Mouse (Mus musculus): ENCODE results near the gene Tceal7.
"Not testable (repeated sequence)": the region's sequence is repeated elsewhere in the genome, so short reads cannot be mapped to it uniquely, and the experiment has no call there.

The Tceal7 gene

DNA sequence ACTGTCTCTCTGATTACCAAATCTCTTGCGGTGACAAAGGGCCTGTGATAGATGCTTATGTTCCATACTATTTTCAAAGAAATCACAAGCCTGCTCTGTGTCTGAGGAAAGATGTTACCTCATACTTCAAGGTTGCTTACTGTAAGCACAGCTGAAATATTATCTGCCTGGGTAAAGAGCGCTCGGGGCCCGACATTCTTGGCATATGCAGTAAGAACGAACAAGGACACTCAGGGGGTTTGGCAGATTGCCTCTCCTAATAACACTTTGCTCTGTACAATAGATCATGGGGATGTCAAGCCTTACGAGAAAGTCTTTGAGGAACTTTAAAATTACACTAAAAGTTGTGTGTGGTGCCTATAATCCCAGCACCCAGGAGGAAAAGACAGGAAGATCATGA is 34.2 kb downstream of the Tceal7 start:
- peak; percentile 42 for DNase-seq (ENCODE audit: low spot score)

DNA sequence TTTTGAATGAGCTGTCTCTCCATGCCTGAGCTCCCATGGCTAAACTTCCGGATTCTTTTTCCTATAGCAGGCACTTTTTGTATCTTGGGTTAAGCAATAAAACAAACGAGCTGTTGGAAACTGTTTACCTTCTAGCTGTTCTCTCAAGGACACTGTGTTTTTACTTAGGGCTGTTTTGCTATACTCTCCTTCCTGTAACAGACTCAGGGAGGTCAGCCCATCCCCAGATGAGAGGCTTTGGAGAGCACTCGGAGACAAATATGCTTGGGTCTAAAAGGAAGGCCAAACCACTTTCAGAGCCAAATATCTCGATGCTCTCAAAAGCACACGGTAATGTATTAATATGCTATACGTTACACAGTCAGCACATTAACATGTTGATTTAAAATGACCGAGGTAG is 35.1 kb downstream of the Tceal7 start:
- DNase-seq (ENCODE audit: low spot score): peak; percentile 51

DNA sequence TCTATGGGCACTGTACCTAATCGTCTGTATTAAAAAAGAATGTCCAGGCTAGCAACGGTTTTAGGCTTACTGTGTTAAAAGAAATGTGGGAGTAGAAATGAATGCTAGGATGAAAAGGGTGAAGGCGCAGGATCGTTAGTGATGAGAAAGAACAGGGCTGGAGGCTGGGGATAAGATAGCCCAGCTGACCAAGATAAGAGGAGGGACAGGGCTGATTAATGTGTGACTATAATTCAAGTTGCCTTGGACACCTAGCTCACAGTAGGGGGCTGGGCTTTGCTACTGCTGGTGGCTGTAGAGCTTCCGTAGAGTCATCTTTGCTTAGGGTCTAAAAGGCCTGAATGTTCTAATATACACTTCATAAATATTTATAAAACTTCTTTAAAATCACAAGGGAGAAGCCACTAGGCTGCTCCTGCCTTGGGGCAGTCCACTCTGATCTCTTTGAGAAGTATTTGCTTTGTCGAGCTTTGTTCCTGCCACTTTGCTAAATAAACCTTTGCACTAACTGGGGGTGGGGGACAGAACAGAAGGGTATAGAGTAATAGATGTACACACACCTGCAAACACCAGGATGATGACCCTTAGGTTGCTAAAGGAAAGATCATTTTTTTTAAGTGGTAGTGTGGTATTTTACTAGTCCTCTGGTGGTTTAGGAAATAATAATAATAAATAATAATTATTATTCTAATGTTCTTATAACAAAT is 37.6 kb downstream of the Tceal7 start:
- no peak for DNase-seq (ENCODE audit: low spot score)

DNA sequence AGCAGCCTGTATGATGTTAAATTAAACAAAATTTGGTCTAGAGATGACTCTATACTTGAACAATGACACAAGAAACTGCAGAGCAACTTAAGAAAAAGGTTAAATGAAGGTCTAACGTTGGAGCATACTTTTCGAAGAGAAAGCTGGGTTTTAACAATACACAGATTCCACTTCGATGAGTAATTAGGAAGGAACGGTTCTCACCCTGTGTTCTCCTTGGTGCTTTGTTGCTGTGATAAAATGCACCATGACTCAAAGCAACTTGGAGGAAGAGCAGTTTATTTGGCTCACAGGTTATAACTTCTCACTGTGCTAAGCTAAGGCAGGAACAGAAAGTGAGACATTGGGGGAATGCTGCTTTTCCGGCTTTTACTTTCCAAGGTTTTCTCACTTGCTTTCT is 53.1 kb downstream of the Tceal7 start:
- no peak for DNase-seq (ENCODE audit: low spot score)

DNA sequence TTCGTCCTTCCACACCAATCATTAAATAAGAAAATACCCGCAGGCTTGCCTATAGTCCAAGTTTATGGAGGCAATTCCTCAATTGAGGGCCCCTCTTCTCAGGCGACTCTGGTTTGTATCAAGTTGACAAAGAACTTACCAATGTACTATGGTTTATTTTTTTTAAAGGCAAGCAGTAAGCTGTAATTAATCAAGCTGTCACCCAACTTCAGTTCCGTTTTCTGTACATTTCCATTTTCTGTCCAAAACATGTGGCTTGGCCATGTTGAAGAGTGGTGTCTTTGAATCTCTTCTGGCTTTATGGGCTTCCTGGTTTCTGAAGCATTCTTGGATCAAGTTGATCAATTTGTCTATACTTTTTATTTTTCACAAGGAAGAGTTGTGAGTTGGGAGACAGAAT is 53.6 kb downstream of the Tceal7 start:
- DNase-seq (ENCODE audit: low spot score): no peak

DNA sequence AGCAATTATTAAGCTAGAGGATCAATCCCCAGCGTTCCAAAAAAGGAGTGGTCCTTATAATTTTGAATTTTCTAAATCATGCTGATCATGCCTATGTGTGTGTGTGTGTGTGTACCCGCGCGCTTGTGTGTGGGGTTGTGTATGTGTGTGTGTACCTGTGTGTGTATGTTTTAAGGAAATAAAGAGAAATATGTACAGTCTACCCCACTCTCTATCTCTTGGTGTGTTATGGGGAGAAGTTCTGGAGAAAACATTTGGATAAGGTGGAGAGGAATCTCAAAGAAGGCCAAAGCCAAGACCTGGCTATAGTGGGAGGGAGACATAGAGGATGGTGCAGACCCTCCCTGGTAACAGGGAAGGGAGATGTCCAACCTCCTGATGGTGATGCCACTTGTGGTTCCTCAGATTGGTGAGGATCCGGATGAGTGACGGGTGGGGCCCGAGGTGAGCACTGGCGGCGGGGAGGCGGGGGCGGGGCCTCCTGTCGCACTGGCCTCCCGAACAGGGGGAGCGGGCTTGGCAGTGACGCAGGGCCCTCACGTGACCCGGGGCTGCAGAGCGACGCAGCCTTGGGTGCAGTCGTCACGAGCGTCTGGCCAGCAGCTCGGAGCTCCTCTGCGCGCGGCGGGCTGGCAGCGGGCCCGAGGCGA is 55.3 kb downstream of the Tceal7 start, which contains the start of gene Bex3:
Bex3 (plus strand) TSS at position 511 of the 650 bp plus-strand sequence.
- DNase-seq (ENCODE audit: low spot score): peak; percentile 51

DNA sequence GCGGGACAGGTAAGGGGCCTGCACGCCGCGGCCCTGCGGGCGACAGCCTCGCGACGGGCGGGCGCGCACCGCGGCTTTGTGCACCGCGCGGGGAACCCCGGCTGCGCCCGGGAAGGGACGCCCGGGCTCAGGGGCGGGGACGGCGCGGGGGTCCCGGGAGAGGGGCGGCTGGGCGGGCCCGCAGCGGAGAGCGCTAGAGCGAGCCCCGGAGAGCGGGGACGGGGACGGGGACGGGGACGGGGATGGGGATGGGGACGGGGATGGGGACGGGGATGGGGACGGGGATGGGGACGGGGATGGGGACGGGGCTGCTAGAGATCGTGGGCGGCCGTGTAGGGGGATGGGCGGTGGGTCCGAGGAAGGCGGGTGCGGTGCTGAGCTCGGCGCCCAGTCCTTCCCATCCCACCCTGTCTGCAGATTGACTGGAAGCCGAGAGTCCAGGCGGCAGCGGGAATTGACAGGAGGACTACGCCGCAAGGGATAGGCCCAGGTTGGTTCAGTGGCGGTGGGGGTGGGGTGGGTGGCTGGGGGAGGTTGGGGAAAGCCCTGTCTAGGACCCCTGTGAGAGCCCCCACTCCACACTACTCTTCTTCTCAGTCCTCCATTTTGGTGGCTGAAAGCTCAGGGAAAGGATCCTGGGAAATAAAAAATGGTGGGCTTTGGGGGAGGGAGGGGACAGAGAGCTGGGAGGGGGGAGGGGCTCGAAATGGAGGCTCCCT is 56.0 kb downstream of the Tceal7 start:
- DNase-seq (ENCODE audit: low spot score): not testable (repeated sequence)

DNA sequence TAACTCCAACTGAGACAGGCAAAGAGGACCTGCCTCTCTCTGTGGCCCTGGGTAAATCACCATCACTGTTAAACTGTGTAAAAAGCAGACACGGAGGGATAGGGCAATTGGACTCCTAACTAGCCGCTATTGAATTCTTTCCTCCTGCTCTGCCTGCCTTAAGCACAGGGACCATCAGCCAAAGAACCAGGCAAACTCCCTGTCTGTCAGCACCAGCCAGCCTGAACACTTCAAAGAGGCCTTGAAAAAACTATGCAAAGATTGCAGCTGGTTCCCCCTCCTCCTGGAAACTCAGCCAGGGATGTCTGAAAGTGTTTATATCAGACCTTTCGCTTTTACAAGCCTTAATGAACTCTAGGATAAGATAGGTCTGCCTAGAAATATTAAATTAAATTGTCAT is 60.0 kb downstream of the Tceal7 start:
- no peak for DNase-seq (ENCODE audit: low spot score)

DNA sequence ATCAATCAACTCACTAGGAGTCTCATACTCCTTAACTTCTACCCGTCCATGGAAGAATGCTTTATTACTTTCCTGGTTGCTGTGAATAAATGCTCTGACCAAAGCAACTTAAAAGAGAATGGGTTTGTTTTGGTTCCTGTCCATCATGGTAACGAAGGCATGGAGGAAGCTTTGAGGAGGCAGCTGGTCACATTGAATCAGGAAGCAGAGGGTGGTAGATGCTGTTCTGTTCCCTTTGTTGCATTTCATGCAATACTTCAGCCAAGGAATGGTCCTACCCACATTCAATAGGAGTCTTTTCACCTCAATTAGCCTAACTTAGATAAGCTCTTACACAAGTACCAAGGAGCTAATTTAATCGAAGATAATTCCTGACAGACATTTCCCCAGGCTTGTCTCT is 60.8 kb downstream of the Tceal7 start:
- no peak for DNase-seq (ENCODE audit: low spot score)

All from lung, postnatal 25 days (tissue).